Mouse (Mus musculus) layer of hippocampus, postnatal 25 days (tissue): ENCODE results near the gene Gm20696. TPM values are rescaled to one million over a fixed set of nuclear protein-coding genes. Genes with fewer than 3 reads are reported as not detected.

Experiments
- DNase-seq, 2 experiments: peaks; one replicate each; pipeline ENCODE4 v3.0.0; 2022; ENCODE audit warnings: mixed read lengths in 2 of 2, low spot score in 1 of 2; ENCODE audit errors: extremely low spot score in 1 of 2
- microRNA-seq, 2 experiments: library from miRNA; unstranded; fragments of <30 nt; microRNA quantifications; one replicate each; pipeline ENCODE4 v1.2.0; 2021
- total RNA-seq, 2 experiments: library from RNA; stranded (reverse); gene quantifications; 2 replicates each; pipeline ENCODE4 v1.2.3; 2021

The Gm20696 gene
- total RNA-seq, 2 experiments from 2014 or later, result 6.5 to 7.8 TPM

GRCm38 (mm10) chr6:99249496-99250030 lies 417.0 kb downstream of the Gm20696 start:
- DNase-seq, result no peak

DNA sequence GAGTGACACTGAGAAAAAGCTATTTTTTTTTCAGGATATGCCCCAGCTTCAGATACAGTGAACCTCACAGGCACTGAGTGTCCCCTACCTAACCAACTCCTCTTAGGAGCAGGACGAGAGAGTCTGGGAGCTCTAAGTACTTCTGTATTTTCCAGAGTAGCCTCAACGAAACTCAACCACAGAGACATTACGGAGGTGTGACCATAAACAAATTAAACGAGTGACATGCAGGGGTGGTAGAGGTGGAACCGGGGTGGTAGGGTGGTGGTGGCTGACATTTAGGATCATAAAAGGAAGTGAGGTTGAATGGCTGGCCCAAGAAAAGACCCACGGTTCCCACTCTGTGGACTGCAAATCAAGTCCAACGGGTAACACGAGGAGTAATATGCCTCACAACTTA lies 418.2 kb downstream of the Gm20696 start:
- DNase-seq, result no peak

DNA sequence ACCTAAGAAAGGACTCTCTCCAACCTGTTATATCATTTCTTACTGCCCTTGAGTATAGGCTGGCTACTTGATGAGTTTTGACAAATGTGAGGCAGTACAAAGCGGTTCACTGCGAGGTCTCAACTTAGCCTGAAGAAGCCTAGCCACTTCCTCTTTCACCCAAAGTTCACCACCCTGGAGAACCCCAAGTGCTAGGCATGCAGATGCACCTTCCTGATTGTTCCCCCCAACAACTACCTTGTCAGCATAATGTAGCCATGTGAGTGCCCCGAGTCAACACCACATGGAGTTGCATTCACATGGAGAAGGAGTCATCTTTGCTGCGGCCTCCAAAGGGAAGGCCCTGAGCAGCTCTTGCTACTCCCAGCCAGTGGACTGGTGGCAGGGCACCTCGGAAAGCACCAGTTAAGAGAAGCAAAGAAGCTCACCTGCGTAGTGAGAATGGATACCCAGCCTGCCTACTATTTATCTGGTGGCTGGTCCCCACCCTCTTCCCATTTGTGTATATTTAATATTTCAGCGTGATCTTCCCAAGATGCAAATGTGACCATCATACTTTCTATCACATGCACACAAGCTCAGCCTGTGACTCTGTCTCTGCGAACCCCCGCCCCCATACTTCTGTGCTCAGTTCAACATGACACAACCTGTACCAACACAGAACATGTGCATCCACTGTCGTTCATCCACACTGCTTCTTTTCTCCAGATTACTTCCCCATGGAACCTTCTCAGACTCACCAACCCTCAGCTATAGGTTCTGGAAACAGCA lies 424.8 kb downstream of the Gm20696 start:
- no peak for DNase-seq

GRCm38 (mm10) chr6:99240764-99241163 lies 425.8 kb downstream of the Gm20696 start:
- no peak for DNase-seq

DNA sequence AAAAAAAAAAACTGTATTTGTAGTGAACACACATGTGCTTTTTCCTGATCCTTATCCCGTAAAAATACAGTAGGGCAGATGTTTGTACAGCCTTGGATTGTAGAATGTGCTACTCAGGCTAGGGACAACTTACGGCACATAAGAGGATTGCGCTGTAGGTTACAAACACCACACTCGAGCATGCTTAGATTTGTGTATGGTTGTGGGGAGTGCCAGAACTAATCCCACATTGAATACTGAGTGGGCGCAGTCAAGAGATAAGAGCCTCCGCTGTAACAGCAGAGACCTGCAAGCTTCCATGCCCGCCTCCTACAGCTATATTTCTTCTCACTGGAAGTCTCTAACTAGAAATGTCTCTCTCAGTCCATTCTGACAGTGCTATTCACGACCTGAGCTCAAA lies 431.0 kb downstream of the Gm20696 start:
- no peak for DNase-seq

DNA sequence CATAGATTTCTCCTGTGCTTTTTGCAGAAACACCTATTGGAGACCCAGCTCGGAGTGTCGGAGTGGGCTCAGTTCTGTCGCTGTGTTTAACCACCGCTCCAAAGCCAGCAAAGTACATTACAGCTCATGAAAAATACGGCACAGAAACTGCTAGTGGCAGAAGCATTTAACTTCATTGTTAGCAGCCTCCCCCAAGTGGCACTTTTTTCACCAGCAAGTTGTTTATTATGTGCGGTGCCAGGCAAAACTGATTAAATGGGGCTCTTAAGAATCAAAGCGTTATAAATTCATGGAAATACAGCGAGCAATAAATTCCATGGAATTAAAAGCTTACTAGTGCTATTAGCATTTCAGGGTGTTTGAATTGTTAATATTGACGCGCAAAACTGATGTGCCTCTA lies 433.2 kb downstream of the Gm20696 start:
- no peak for DNase-seq

DNA sequence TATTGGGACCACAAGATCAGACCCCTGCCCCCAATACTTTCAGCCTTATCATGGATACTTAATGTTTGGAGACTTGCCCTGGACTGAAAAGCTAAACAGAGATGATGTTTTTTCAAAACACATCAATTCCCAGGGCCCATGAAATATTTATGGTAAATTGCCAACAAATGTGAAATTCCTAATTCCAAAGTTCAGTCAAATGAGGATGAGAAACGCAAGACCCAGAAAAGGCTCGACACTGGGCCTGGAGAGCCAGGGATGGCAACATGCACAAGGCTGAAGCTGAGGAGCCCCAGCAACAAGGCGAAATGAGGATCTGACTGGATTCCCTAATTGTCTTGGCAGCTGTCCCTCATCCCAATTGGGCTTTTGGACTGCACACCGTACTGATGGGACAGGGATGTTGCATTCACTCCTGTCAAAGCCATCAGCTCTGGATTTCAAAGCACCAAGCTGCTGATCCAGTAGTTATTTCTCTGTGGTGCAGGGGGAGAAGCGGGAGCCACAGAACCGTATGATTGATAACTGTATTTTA lies 438.2 kb downstream of the Gm20696 start:
- DNase-seq, result no peak

DNA sequence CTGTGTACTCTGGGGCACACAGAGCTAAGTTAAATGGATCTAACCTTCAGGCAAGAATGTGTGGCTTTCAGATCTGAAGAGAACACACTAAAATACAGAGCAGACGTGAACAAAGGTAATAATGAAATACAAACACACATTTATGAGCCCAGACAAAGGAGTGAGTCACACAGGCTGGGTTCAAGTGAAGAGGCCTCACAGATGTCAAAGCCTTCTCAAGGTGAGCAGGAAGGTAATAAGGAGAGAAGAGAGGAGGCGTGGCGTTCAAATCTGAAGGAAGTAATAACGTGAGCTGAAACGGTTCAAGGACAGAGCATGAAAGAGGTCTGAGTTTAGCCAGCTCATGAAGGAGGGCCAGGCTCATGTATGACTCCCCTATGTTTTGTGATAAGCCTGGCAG lies 445.4 kb downstream of the Gm20696 start:
- no peak for DNase-seq

DNA sequence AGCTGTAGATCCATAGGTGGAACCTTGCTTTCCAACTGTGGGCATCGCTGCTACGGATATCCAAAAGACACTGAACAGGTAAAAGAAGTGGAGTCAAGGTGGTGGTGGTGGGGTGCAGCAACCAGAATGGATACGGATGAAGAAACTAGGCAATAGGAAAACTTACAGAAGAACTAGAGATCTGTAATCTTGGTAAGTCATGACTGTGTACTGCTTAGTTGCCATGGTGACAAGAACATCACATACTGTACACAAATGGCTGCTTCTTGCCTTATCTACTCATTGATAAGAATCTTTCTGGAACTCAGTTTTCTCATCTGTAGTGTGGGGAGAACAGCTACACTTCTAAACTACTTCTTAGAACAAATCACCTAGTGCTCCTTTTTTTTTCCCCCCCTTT lies 446.1 kb downstream of the Gm20696 start:
- DNase-seq, result no peak

GRCm38 (mm10) chr6:99217846-99218245 lies 448.8 kb downstream of the Gm20696 start:
- no peak for DNase-seq

DNA sequence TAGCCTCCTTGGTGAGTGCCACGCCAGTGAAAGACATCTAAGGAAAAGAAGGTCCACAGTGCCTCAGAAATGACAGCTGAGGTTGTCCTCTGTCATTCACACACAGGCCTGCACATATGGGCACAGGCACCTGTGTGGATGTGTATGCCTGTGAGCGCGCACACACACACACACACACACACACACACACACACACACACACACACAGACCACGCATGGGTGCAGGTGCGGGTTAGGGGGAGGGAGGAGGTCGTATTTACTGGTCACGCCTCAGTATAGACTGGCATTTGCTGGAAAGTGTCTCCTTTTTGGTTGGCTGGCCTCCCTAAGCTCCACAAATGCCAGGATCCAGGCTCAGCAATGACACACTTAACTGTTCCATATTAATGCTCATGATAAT lies 449.4 kb downstream of the Gm20696 start:
- no peak for DNase-seq

DNA sequence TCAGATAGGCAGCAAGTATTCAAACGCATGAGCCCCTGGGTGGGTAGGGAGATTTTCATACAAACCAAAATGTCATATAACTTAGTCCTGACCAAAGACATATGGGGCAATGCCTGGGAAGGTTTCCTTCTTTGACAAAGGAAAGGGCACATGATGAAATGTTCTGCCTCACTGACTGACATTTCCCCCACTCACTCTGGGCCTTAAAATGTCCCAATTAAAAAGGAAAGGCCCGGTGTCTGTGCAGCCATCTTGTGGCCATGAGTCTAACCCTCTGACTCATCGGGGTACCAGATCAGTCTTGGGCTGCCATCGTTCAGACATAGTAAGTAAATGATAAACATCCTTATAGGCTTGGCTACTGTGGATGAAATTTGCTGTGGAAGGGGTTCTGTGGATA lies 454.1 kb downstream of the Gm20696 start:
- DNase-seq, result no peak

DNA sequence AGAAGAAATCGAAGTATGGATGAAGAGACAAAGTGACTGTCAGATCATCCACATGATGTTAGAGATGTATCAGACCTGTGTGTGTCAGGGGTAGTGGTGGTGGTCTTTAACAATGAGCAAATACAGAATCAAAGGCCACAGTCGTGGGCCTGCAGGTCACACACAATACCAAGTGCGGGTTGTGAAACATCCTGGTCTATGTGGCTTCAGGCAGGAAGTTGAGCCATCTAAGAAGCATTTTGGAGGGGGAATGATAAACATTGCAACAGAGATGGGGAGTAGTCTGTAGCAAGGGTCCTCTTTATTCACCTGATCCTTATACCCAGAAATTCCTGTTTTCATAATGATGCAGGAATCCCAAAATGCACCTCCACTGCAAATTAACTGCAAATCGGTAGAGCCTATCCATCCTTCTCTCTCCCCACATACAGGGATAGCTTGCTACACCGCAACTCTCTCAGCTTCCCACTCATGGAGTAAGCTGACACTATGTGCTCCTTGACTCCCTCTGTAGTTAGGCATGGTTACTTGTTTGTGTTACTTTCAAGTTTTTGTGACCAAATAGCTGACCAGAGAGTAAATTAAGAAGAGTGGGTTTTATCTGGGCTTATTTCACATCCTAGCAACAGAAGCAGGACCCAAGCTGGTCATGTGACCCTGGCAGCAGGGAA lies 454.8 kb downstream of the Gm20696 start:
- DNase-seq, result no peak

DNA sequence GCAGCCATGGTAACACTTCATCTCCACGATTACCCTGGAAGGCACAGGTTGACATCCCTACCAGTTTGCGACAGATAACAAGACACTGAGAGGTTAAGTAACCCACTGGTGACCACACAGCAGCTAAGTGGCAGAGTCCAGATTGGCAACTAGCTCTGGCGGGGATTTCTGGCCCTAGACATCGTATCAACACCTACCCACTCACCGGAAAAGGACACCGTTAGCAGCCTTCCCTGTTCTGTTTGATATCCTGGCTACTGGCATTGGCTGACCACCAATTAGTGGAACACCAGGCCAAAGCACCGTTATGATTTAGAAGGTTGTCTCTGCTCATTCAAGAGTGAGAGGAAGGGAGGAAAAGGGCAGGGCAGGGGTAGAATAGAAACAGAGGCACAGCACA lies 456.4 kb downstream of the Gm20696 start:
- DNase-seq, result no peak

Small RNAs within 50 kb of the gene (microRNA-seq; reads per million reads assigned to microRNA genes)
- gene Gm22328, result 0 reads per million in 2 experiments

Other genes with a start within 250 kb of the Gm20696 start
- 10 to 100 TPM; 85.7 to 92.0 TPM for gene Foxp1, start 144.1 kb downstream of the Gm20696 start, total RNA-seq
- 10 to 100 TPM; 21.0 to 21.5 TPM for gene Eif4e3, start within 50 bp of the Gm20696 start, total RNA-seq
- gene Gpr27, start 25.9 kb upstream of the Gm20696 start, total RNA-seq, result 10 to 100 TPM; 56.9 to 58.8 TPM
- under 1 TPM; 0.49 to 0.82 TPM for gene Prok2, start 59.6 kb upstream of the Gm20696 start, total RNA-seq